Mouse (Mus musculus): Measurements from ENCODE around the gene Snx32. TPM values are rescaled to one million over a fixed set of nuclear protein-coding genes. Genes with fewer than 3 reads are reported as not detected.

The Snx32 gene
- polyA plus RNA-seq, 1 experiment: 37.7 TPM

- no peak for DNase-seq (ENCODE audit: low spot score)
Observed at GRCm38 (mm10) chr19:5457746-5458442, 52.4 kb downstream of the Snx32 start, which contains the start of gene Ccdc85b. Ccdc85b (minus strand) TSS chr19:5457894.

- DNase-seq (ENCODE audit: low spot score): peak; percentile 90
Observed at GRCm38 (mm10) chr19:5456922-5457745, 53.2 kb downstream of the Snx32 start.

DNA sequence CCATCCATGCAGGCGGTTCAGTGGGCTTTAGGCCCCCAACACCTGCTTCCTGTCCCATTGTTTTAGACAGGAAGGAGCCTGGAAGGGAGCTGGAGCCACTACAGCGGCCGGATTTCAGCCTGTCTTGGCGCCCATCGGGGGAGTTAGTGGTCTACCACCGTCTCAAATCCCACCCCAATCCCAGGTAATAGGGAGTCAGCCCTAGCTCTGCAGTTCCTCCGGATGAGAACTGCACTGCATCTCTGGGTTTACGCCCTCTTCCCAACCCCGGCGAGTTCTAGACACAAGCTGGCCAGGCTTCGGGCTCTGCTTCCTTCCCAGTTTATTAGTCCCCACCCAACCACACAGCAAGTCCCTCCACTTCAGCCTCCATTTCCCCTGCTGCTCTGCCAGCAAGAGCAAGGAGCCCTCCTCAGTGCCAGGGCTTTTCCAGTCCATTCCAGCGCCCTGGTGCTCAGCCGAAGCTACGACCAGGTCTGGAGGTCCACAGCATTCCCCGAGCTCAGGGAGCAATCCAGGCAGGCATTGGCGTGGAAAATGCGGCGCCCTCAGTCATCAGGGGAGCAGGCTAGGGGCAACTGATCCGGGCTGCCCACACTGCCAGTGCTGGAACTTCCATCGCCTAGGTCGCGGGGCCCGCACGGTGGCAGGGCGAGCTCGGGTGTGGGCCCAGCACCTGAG lies 54.0 kb downstream of the Snx32 start:
- DNase-seq (ENCODE audit: low spot score): no peak

DNA sequence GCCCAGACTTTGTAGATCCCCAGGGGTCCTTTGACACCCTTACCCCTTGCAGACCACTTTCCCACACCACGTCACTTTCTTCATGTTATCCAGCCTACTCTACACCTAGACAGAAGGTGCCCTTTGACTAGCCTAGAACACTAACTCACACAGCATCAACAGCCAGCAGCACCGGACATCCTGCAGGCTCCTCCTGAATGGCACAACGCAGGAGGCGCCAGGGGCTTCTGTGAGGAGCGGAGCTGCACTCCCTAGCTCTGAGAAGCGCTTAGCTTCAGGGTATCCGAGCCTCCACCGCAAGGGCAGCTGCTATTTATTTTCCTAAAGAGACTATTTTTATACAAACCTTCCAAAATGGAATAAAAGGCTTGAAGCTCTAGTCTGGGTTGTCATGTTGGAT lies 54.8 kb downstream of the Snx32 start:
- no peak for DNase-seq (ENCODE audit: low spot score)

DNA sequence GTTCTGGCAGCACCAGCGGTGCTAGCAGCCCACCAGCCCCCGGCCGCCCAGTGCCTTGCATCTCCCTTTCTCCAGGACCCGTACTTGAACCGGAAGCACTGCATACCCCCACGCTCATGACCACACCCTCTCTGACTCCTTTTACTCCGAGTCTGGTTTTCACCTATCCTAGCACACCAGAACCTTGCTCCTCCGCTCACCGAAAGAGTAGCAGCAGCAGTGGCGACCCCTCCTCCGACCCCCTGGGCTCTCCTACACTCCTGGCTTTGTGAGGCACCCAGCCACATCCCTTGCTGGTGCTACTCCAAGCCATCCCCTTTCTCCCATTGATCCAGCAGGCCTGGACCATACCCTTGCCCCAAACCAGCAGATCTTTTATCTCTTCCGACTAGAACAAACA lies 55.3 kb downstream of the Snx32 start:
- DNase-seq (ENCODE audit: low spot score): no peak

- DNase-seq (ENCODE audit: low spot score): no peak
Observed at GRCm38 (mm10) chr19:5451766-5452165, 58.6 kb downstream of the Snx32 start.

DNA sequence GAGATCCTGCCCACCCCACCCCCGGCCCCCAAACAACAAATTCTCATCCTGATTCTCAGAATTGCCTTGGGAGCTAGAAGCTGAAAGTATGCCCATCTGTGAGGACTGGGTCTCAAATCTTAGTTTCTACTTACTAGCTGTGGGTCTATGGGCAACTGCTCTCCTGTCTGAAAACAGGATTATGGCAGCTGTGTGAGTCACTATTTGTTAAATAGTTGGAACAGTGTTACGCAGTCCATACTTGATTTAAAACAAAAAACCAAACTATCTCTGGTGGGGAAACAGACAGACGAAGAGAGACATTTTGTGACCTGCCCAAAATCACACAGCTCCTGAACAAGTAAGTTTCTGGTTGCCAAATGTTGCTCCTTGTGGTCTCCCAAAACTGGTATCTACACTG lies 60.7 kb downstream of the Snx32 start:
- no peak for DNase-seq (ENCODE audit: low spot score)

DNA sequence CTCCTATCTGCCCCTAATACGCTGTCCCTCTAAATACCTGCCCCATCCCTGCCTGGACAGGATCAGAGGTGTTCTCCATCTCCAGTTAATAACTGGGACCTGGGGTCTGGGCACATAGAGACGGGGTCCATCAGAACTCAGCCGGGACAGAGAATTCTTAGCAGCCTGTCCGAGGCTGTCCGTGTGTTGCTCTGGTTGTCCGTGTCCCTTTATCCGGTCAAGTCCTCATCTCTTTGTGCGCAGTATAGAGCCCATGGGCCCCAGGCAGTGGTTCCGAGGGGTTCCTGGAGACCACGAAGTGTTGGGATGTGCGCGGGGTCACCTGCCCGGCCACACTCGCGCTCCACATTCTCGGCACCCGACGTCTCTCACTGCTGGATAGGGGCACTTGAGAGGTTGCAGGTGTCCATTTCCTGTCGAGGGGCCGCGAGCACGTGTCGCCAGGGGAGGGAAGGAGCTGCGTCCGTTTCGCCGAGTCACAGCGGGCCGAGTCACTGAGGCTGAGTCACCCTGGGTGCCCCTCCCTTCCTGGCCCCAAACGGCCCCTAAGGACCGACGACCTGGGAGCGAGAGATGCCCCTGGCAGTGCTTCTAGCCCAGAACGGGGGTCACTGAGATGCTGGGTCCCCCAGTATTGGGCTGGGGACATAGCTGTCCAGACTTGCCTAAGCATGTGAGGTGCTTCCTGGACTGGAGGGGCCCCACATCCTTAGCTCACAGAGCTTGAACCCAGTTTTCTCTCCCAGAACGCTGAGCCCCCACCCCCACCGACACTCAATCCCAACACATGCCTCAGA lies 61.8 kb downstream of the Snx32 start:
- DNase-seq (ENCODE audit: low spot score): no peak

DNA sequence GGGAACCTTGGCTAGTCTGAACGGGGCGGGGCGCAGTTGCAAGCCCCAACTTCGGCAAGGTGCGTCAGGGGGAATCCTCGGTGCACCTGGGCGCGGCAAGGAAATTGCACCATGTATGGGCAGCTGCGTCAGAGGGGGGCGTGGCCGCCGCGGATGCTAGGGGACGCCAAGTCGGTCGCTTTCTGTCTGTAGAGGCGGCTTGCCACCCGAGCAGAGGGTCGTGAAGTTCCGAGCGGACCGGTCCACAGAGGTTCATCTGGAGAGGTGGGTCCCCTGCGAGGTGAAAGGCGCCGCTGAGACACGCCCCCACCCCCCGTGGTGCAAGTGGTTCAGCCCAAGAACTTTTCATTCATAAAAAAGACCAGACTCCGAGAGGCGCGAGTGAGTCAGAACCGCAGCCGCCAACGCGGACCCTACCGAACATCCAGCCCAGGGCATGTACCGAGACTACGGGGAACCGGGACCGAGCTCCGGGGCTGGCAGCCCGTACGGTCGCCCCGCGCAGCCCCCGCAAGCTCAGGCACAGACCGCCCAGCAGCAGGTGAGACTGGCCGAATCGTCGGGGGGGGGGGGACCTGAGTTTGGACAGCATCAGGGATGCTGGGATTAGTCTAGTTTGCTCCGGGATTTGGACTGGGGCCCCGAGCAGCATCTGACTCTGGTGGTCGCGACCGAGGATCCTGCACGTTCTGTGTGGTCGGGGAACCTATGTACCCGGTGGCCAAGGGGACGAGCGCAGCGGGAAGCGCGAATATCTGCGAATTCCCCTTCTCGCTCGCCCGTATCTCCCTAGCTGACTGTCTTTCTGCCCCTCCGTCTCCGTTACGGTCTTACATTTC lies 62.6 kb downstream of the Snx32 start, which contains the start of gene Fosl1:
Fosl1 (plus strand) TSS at position 33 of the 839 bp plus-strand sequence.
- peak; percentile 62 for DNase-seq (ENCODE audit: low spot score)

- DNase-seq (ENCODE audit: low spot score): no peak
Observed at GRCm38 (mm10) chr19:5445747-5446146, 64.6 kb downstream of the Snx32 start.

DNA sequence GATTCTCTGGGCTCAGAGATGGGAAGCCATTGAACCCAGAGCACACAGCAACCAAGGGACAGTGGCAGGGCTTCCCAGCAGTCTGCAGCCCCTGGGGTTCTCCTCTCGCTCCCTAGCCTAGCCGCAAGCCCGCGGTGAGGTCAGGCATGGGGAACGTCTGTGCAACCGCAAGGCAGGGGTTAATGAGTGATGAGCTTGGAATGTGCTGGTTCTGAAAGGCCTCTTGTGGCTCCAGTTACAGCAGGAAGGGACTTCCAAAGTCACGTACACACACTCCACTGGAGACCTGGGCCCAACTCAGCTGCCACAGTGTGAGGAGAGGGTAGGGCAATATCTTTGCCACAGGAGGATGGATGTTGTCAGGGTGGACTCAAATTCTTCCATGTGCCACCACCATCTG lies 65.4 kb downstream of the Snx32 start:
- DNase-seq (ENCODE audit: low spot score): no peak

GRCm38 (mm10) chr19:5444371-5444908 lies 65.9 kb downstream of the Snx32 start:
- DNase-seq (ENCODE audit: low spot score): no peak

Other genes starting within 250 kb of the Snx32 start
- 16.3 and 22.6 TPM in 2 replicates for gene Pacs1, start 237.4 kb downstream of the Snx32 start, polyA plus RNA-seq (2012; rRNA removed)
- 97.3 and 108 TPM in 2 replicates for gene Sf3b2, start 215.1 kb downstream of the Snx32 start, polyA plus RNA-seq (2012; rRNA removed)
- gene Gal3st3, start 212.2 kb downstream of the Snx32 start, polyA plus RNA-seq (2012; rRNA removed): 0.03 and 0.04 TPM in 2 replicates
- gene Catsper1, start 174.8 kb downstream of the Snx32 start, polyA plus RNA-seq (2012; rRNA removed): not detected in 2 replicates
- gene Cst6, start 161.0 kb downstream of the Snx32 start, polyA plus RNA-seq (2012; rRNA removed): 3.6 and 4.4 TPM in 2 replicates
- gene Eif1ad, start 143.8 kb downstream of the Snx32 start, polyA plus RNA-seq (2012; rRNA removed): 24.4 and 26.8 TPM in 2 replicates
- 125 and 147 TPM in 2 replicates for gene Banf1, start 143.4 kb downstream of the Snx32 start, polyA plus RNA-seq (2012; rRNA removed)
- 36.7 and 51.4 TPM in 2 replicates for gene Sart1, start 121.8 kb downstream of the Snx32 start, polyA plus RNA-seq (2012; rRNA removed)
- not detected in 2 replicates for gene Tsga10ip, start 108.0 kb downstream of the Snx32 start, polyA plus RNA-seq (2012; rRNA removed)
- gene Drap1, start 85.6 kb downstream of the Snx32 start, polyA plus RNA-seq (2012; rRNA removed): 228 and 236 TPM in 2 replicates
- gene AI837181, start 85.4 kb downstream of the Snx32 start, polyA plus RNA-seq (2012; rRNA removed): 65.3 and 68.9 TPM in 2 replicates
- 0.07 TPM in 1 of 2 replicates, not detected in the other for gene Fosl1, start 63.0 kb downstream of the Snx32 start, polyA plus RNA-seq (2012; rRNA removed)
- 11.3 and 15.1 TPM in 2 replicates for gene Ccdc85b, start 52.6 kb downstream of the Snx32 start, polyA plus RNA-seq (2012; rRNA removed)
- 95.7 and 122 TPM in 2 replicates for gene Fibp, start 49.9 kb downstream of the Snx32 start, polyA plus RNA-seq (2012; rRNA removed)
- 2.6 and 4.0 TPM in 2 replicates for gene Ctsw, start 42.0 kb downstream of the Snx32 start, polyA plus RNA-seq (2012; rRNA removed)
- 77.3 and 86.8 TPM in 2 replicates for gene Efemp2, start 36.6 kb downstream of the Snx32 start, polyA plus RNA-seq (2012; rRNA removed)
- gene Mus81, start 22.1 kb downstream of the Snx32 start, polyA plus RNA-seq (2012; rRNA removed): 23.3 and 32.8 TPM in 2 replicates
- 669 and 714 TPM in 2 replicates for gene Cfl1, start 20.1 kb downstream of the Snx32 start, polyA plus RNA-seq (2012; rRNA removed)
- gene 1700020D05Rik, start 6.8 kb downstream of the Snx32 start, polyA plus RNA-seq (2012; rRNA removed): 1.5 and 2.2 TPM in 2 replicates
- 4.7 and 5.1 TPM in 2 replicates for gene Ovol1, start 50.1 kb upstream of the Snx32 start, polyA plus RNA-seq (2012; rRNA removed)
- gene Ap5b1, start 57.5 kb upstream of the Snx32 start, polyA plus RNA-seq (2012; rRNA removed): 4.8 and 7.1 TPM in 2 replicates
- gene Rnaseh2c, start 91.3 kb upstream of the Snx32 start, polyA plus RNA-seq (2012; rRNA removed): 38.2 and 41.2 TPM in 2 replicates
- 60.1 and 67.7 TPM in 2 replicates for gene Kat5, start 99.7 kb upstream of the Snx32 start, polyA plus RNA-seq (2012; rRNA removed)
- 58.3 and 64.0 TPM in 2 replicates for gene Rela, start 126.9 kb upstream of the Snx32 start, polyA plus RNA-seq (2012; rRNA removed)
- gene Sipa1, start 153.2 kb upstream of the Snx32 start, polyA plus RNA-seq (2012; rRNA removed): 17.3 and 19.6 TPM in 2 replicates
- gene Map3k11, start 178.2 kb upstream of the Snx32 start, polyA plus RNA-seq (2012; rRNA removed): 19.9 and 22.0 TPM in 2 replicates
- gene Pcnx3, start 178.4 kb upstream of the Snx32 start, polyA plus RNA-seq (2012; rRNA removed): 40.5 and 53.5 TPM in 2 replicates
- gene Kcnk7, start 193.8 kb upstream of the Snx32 start, polyA plus RNA-seq (2012; rRNA removed): 0.13 and 0.25 TPM in 2 replicates
- 97.4 and 116 TPM in 2 replicates for gene Ehbp1l1, start 215.8 kb upstream of the Snx32 start, polyA plus RNA-seq (2012; rRNA removed)
- gene Fam89b, start 219.1 kb upstream of the Snx32 start, polyA plus RNA-seq (2012; rRNA removed): 66.3 and 79.4 TPM in 2 replicates
- 132 and 164 TPM in 2 replicates for gene Ltbp3, start 230.4 kb upstream of the Snx32 start, polyA plus RNA-seq (2012; rRNA removed)